Mouse (Mus musculus): Measurements from ENCODE around the gene Gm21119. TPM values are rescaled to one million over a fixed set of nuclear protein-coding genes. Genes with fewer than 3 reads are reported as not detected.
"Not testable (repeated sequence)": the region's sequence is repeated elsewhere in the genome, so short reads cannot be mapped to it uniquely, and the experiment has no call there.

Gm21119 gene
- total RNA-seq, 2 experiments from 2014 or later, result not detected

DNA sequence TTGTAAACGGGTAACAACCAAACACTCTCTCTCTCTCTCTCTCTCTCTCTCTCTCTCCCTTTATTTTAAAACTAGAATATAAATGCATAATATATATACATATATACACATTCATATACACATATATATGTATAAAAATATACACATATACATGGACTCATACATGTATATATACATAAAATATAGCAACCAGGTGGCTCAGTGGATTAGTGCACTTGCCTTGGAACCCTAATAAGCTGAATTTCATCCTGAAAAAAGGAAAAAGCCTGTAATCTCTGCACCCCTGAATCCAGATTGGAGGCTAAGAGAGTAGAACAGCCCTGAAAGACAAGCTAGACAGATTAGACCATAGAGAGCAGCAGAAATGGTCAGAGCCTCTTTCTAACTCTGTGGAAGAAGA is 28.8 kb downstream of the Gm21119 start:
- ATAC-seq (ENCODE audit: poor library complexity, severe bottlenecking), result not testable (repeated sequence)

DNA sequence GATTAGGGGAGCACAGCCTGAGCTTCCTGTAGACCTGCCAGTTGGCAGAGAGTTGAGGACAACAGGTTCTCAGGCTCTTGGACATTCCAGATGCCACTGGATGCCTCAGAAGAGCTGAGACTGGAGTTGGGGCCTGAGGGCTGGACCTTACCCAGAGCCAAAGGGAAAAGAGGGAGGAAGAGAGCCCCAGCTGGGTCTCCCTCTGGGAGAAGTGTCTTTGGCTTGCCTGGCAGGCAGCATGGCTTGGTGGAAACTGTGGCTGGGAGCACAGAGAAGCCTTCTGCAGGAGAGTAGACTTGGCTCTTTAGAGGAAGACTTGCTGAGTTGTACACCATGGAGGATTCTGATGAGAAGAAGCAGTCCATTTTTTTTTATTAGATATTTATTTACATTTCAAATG is 38.3 kb downstream of the Gm21119 start:
- not testable (repeated sequence) for ATAC-seq (ENCODE audit: poor library complexity, severe bottlenecking)

DNA sequence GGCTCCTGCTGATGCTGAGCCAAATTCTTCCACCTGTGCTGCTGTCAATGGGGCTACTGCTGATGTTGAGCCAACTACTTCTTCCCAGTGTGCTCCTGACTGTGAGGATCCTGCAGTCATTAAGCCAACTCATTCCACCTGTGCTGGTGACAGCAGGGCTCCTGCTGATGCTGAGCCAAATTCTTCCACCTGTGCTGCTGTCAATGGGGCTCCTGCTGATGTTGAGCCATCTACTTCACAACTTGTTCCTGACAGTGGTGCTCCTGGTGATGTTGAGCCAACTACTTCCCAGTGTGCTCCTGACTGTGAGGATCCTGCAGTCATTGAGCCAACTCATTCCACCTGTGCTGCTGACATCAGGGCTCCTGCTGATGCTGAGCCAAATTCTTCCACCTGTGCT is 63.7 kb downstream of the Gm21119 start:
- not testable (repeated sequence) for ATAC-seq (ENCODE audit: poor library complexity, severe bottlenecking)
